Mouse (Mus musculus): Measurements from ENCODE around the gene Dennd6b.

Gene Dennd6b

GRCm38 (mm10) chr15:89181561-89182270, 14.6 kb downstream of the Dennd6b start:
- peak; percentile 65 for DNase-seq

GRCm38 (mm10) chr15:89180571-89181229, 15.6 kb downstream of the Dennd6b start, which contains the start of gene Plxnb2:
TSS of gene Plxnb2 (minus strand) at chr15:89180788.
- DNase-seq: peak; percentile 89

- DNase-seq: no peak
These were observed 16.2 kb downstream of the Dennd6b start for GRCm38 (mm10) chr15:89180081-89180541.

GRCm38 (mm10) chr15:89179630-89179964, 16.7 kb downstream of the Dennd6b start:
- DNase-seq: peak; percentile 53

- DNase-seq: peak; percentile 84
These were observed 17.2 kb downstream of the Dennd6b start for GRCm38 (mm10) chr15:89178954-89179629.

GRCm38 (mm10) chr15:89178260-89178860, 17.9 kb downstream of the Dennd6b start:
- peak; percentile 95 for DNase-seq

- peak; percentile 66 for DNase-seq
These were observed 18.6 kb downstream of the Dennd6b start for GRCm38 (mm10) chr15:89177576-89178259.

- peak; percentile 85 for DNase-seq
These were observed 19.2 kb downstream of the Dennd6b start for GRCm38 (mm10) chr15:89177121-89177520.

GRCm38 (mm10) chr15:89175411-89176155, 20.7 kb downstream of the Dennd6b start:
- DNase-seq: peak; percentile 57

GRCm38 (mm10) chr15:89174889-89175339, 21.4 kb downstream of the Dennd6b start:
- peak; percentile 78 for DNase-seq

GRCm38 (mm10) chr15:89173906-89174214, 22.4 kb downstream of the Dennd6b start:
- peak; percentile 87 for DNase-seq

- DNase-seq: peak; percentile 75
These were observed 23.0 kb downstream of the Dennd6b start for GRCm38 (mm10) chr15:89173024-89173905.

GRCm38 (mm10) chr15:89172276-89172935, 23.9 kb downstream of the Dennd6b start:
- DNase-seq: peak; percentile 63

- DNase-seq: peak; percentile 55
These were observed 24.7 kb downstream of the Dennd6b start for GRCm38 (mm10) chr15:89171526-89172051.

- peak; percentile 69 for DNase-seq
These were observed 26.2 kb downstream of the Dennd6b start for GRCm38 (mm10) chr15:89170102-89170501.

- peak; percentile 92 for DNase-seq
These were observed 26.9 kb downstream of the Dennd6b start for GRCm38 (mm10) chr15:89169431-89169830.

- DNase-seq: peak; percentile 73
These were observed 27.4 kb downstream of the Dennd6b start for GRCm38 (mm10) chr15:89168922-89169321.

GRCm38 (mm10) chr15:89165478-89165877, 30.8 kb downstream of the Dennd6b start:
- DNase-seq: no peak

- DNase-seq: no peak
These were observed 34.9 kb downstream of the Dennd6b start for GRCm38 (mm10) chr15:89161397-89161796.

- DNase-seq: no peak
These were observed 37.8 kb downstream of the Dennd6b start for GRCm38 (mm10) chr15:89158516-89158915.
